Mouse (Mus musculus) CH12F3 (cell line): ENCODE data around the gene Yars.

ENCODE experiments used
- in situ Hi-C: fragments of 300-500 bp; cut with MboI; formaldehyde crosslinking; loops from 2 replicates; pipeline ENCODE4 v1.14.3; 2020; ENCODE audit warnings: low sequenced_read_pairs

Yars gene

DNA sequence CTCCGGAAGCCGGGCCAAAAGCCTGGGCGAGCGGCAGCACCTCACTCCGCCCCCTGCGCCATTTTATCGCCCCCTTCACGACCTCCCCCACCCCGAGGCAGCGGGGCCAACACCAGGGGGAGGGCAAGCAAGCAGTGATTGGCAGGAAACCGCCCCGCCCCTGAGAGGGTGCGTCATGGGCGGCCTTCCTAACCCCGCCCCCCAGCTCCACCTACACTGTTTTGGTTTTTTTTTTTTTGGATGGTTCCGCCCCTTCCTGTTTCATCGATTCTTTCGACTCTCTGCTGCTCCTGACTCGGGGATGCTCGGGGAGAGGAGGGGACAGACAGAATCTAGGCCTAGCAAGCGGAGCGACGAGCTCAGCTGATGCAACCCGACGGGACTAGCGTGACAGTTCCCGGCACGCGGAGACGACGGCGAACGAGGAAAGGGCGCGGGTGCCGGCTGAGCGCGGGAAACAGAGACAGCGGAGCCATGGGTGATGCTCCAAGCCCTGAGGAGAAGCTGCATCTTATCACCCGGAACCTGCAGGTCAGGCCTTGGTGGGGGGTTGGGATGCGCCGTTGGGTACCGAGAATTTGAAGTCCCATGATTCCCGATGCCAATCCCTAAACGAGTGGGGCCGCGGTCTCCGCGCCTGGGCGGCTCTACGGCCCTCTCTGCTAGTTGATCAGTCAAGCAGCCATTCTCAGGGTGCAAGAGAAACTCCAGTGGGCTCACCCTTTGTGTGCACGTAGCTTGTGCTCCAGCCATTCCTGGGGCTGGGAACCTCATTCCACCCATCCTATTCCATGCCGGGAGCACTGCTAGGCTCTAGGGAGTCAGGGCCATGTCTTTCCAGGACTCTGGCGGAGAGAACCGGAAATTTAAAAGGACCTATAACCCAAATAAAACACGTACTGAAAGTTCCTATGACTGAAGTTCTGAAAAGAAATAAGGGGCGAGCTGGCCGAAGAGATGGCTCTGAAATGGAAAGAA is at the start of gene Yars, which contains the start of gene S100pbp:
Gene Yars (plus strand): TSS at position 219 of the 978 bp plus-strand sequence.
Gene S100pbp (minus strand): TSS at position 186 of the 978 bp plus-strand sequence.
- in situ Hi-C loops = no loop called here

DNA sequence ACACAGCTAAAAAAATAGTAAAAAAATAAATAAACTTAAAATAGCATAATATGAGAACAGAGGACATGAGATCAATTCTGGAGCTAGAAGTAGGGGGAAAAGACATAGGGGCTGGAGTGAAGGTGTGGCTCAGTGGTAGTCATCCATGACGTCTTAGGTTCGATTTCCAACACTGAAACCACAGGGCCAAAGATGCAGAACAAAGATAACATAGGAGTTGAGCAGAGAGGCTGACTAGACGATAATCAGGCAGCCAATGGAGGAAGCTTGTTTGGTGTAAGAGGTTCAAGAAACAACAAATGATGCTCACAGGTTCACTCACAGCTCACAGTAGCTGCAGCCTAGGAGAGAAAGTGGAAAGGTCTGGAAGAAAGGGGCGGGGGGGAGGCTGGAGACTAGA is 48.8 kb upstream of the Yars start:
- in situ Hi-C loops = no loop called here

DNA sequence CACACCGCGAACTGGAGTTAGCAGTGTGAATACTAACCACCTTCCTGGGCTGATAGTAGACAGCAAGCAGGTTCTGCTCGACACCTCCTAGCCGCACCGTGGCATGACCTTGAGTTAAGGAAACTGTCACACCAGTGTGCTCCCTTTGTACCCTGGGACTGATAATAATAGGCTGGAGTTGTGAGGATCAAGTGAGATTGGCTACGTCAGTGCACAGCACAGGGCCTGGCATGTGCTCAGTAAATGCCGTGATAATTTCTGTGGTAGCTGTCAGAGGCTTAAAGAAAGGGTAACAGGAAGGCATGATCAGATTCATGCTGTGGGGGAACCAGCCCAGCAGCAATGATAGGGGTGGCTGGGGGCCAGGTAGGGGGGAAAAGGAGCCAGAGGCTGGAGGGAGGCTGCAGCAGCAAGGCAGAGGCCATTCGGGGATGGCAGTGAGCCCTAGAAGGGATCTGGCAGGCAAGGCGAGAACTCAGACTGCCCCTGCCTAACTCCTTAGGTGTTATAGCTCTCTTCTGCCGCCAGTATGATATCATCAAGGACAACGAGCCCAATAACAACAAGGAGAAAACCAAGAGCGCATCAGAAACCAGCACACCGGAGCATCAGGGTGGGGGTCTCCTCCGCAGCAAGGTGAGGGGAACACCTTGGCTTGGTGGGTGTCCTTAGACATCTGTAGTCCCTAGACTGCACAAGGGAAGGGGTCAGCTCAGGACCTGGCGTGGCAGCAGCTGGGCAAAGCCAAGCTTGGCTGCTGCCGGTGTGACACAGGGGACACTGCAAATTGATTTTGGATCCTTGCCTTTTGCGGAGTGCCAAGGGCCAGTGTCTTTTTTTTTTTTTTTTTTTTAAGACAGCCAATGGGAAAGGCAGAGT is 47.8 kb upstream of the Yars start:
- in situ Hi-C loops = no loop called here

DNA sequence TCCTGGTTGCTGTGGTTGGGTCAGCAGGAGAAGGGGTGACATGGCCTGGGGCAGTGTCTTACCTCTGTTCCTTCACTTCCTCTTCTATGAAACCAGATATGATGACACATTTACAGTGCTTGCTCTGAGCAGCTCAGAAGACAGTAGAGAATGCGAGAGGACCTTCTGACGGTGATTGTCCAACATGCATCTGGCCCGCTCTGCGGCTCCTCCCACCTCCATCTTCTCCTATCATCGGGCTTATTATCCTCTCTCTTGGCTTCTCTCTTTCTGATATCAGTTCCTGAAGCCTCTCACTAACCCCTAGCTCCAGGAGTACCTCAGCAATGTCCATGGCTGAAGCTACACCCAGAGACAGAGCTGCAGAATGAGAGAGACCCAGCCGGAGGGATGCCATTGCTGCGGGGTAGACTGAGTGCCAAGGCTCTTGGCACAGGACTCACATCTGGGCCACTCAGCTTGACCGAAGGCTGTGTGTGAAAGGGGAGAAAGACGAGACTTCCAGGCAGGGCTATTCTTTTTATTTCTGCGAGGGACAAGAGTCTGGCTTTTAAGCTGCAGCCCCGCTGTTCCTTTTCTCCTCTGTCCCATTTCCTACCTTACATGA is 47.0 kb upstream of the Yars start:
- in situ Hi-C loops = no loop called here

DNA sequence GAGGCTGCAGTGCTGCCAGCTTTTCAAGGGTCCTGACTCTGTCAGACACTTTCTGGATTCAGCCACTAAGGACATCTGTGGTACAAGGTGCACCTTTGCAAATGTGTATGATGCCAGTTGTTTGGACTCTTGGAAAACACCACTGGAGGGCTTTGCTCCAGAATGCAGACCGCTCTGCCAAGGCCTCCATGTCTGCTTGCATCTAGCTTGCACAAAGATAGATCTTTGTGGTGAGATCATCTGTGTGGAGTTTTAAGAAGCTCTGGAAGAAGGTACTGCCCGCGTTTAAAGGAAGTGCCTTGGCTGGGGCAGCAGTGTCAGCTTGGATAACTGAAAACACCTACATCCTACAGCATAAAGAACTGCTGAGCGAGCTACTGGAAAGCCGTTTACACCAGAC is 46.1 kb upstream of the Yars start:
- in situ Hi-C loops = no loop called here

DNA sequence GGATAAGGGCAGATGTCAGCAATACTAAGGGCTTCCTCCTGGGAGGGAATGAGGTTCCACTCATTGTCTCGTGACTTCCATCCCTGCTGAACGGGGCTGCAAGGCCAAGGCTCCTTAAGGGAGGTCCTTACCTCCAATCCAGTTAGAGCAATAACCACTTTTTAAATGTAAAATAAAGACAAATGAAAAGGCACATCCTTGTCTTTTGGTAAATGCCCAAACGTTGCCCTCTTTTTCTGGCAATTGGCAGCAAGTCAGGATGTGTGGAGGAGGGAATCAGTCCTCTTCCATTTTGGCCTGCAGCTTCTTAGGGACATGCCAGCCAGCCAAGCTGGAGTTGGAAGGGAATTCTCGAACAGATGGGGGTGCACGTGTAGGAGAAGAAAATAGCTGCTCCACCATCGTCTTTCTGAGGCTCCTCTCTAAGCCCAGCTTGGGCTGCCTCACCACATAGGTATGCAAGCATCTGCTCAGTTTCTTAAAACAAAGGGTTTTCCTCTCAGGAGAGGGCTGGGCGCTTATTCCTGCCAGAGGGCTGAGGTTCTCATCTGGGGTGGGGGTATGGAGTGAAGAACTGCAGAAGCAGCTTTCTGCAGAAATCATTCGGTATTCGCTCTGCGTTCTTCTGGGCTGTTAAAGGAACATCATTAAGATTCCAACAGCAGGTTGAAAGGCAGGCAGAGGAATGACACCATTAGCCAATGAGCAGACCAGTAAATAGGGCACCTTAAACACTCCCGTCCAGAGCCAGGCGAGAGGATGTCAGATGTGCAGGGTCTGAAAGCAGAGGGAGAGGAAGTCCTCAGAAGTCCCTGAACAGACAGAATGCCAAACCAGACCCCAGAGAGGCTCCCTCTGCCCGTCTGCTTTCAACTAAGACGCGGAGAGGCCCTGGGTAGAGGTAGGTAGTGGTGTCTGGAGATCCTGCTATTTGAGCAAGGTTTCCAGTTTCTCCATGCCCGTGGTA is 44.9 kb upstream of the Yars start:
- in situ Hi-C loops = no loop called here

DNA sequence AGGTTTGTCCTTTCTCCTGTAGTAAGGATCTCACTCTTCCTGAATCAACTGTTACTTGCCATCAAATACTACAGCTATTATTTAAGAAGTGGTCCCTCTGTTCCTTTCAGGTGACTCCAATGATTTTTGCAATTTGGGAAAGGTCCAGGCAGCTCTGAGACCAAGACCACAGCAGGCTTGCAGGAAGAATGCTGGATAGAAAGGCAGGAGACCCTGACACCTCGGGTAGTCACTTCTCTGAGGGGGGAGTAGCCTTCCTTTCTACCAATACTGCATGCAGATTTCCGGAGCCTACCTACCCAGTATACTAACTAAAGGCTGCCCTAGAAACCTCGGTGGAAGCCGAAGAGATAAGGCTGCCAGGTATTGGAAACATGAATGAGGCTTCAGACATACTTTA is 44.1 kb upstream of the Yars start:
- in situ Hi-C loops = no loop called here

DNA sequence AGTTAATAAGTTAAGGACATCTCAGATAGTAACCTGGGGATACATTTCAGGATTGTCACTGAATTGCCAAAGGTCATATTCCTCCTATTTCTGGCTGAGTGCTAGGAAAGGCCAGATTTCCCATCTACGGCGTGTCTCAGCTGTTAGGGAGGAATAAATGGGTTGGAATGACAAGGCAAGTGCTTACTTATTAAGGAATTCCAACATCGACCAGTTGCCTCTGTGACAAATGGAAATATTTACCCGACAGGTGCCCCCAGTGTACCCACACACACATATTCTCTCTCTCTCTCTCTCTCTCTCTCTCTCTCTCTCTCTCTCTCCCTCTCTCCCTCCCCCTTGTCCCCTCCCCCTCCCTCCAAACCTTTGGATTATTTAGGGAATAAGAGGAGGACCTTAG is 43.6 kb upstream of the Yars start:
- in situ Hi-C loops = no loop called here

DNA sequence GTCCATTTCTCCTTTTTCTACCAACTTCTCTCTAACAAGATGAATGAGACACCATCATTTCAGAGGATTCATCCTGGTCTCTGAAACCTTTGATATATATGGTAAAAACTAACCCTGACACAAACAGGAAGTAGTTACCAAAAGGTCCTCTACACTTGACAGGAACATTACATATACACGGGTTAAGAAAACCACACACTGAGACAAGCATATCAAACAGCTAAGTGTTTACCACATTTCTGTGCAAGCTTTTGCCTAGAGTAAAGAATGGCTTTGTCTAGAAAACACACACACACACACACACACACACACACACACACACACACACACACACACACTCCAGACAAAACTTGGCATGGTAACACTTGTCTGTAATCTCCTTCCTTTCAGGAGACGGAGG is 43.2 kb upstream of the Yars start:
- in situ Hi-C loops = no loop called here

DNA sequence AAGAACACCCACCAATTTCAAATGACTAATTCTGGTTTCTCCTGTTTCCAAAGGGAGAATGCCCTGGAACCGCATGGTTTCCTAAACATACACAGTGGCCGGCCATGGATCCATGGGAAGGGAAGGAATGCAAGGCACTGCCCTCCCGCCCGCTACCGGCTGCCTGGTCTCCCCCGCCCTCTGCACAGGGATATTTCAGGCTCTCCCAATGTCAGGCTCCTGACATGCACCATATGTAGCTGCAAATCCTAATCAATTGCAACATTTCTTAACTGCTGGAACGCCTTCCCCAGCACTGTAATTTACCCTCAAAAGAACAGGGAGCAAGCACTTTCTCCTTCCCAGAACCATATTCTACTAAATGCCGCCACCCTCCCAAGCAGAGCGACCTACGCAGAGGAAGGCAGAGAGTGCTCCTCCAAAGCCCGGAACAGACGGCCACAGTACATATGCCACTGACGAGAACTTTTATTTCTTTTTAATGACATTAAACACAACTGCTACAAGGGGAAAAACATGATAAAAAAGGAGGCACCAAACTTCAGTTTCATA is 41.9 kb upstream of the Yars start:
- in situ Hi-C loops = no loop called here

DNA sequence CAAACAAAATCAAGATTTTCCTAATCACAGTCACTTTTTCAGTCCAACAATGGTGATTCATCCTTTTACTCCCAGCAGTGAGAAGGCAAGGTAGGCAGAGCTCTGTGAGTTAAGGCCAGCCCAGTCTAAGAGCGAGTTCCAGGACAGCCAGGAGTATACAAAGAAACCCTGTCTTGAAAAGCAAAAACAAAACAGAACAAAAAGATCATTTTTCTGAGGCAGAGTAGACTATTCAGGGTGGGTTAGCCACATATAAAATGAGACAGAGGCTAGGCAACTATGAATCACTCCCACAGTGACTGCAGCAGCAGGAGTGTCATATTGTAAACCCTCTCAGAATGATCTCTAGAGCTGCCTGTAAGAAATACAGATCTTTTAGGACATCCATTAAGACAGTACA is 40.2 kb upstream of the Yars start:
- in situ Hi-C loops = no loop called here

DNA sequence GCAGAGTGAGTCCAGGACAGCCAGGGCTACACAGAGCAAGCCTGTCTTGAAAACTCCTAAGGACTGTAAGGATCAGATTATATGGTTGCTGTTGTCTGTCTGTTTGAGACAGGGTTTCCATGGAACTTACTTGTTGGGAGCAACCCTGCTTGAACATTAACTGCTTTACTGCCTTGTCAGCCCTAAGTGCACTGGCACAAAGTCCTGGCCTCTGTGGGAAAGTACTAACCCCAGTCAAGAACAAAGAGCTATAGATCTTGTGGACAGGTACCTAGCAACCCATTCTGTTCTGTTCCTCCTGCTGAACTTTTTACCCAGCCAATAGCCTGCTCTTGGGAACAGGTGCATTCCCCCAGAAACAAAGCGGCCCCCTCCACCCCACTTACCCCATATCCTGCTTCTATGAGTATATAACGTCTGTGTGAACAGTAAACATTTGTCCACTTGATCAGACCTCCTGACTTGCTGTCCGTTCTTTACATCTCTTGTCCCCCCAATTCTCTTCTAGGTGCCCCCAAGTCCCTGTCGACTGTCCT is 38.2 kb upstream of the Yars start:
- in situ Hi-C loops = no loop called here

DNA sequence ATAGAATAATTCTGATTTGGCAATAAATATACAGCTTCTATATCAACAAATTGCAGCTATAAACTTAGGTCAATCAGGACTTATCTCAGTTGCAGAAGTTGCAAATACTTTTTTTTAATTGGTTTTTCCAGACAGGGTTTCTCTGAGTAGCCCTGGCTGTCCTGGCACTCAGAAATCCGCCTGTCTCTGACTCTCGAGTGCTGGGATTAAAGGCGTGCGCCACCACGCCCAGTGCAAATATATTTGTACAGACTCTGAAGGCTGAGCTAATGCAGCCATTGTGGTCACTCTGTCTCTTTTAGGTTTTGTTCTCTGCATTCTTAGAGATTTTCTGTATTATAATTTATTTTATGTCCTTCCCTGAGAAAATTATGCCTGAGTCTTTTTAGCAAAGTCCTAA is 32.0 kb upstream of the Yars start:
- in situ Hi-C loops = no loop called here

DNA sequence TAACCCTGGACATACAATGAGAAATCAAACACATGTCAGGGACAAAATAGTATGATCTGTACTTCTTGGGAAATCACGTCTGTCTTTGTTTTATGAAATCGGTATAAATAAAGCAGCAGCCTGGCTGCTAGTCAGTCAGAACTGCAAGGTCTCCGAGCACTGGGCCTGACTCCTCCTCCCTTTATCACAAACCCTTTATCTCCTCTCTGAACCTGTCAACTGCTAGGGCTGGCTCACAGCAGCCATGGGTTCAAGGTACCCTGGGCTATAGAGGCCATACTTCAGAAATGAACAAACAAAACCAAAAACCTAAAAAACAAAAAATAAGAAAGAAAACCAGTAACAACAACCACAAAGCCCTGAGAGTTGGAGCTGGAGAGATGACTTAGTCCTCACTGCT is 31.0 kb upstream of the Yars start:
- in situ Hi-C loops = no loop called here

DNA sequence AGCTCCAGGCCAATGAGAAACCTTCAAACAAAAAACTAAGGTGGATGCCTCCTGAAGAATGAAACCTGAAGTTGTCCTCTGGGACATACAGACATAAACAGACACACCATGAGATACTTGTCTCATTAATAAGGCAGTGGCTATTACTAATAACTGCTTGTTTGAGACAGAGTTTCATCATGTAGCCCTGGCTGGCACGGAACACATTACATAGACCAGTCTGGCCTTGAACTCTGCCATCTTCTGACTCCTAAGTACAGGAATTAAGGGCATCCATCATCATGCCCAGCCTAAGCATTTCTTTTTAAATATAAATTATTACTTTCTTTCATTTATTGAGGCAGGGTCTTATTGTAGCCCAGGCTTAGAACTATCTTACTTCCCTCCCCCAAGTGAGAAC is 28.5 kb upstream of the Yars start:
- in situ Hi-C loops = no loop called here

DNA sequence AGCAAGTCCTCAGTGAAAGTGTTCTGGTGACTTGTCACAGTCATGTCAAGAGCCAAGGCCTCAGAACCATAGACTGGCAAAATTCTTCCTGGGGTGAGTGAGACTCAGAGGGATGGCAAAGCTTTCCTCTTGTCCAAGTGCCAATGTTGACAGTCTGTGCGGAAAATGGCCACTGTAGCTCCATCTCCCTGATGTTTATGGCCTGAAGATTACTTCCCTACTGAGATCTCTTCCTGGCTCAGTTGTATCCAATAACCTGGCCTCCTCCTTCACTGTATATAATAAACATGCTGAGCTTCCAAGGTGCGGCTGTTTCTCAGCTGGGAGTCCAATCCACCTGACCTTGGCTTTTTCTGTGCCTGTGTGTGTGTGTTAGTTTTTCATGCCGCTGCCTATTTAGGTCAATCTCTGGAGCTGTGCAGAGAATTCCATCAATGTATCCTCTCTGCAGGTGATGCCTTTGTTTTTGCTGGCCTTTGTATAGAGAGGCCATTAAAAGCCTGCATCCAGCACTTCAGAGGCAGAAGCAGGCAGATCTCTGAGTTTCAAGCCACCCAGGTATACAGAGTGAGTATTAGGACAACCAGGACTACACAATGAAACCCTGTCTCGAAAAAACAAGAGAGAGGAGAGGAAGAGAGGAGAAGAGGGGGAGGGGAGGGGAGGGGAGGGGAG is 27.8 kb upstream of the Yars start:
- in situ Hi-C loops = no loop called here

DNA sequence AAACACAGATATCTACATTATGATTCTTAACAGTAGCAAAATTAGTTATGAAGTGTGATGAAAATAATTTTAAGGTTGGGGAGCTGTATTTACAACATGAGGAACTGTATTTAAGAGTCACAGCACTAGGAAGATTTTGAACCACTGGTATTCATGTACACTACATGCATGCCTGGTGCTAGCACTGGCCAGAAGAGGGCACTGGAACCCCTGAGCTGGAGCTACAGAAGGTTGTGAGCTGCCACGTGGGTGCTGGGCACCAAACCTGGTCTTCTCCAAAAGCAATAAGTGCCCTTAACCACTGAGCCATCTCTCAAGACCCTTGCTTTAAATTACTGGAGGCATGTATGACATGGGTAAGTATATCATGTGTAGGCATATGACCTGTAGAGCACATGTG is 17.0 kb upstream of the Yars start:
- in situ Hi-C loops = no loop called here

DNA sequence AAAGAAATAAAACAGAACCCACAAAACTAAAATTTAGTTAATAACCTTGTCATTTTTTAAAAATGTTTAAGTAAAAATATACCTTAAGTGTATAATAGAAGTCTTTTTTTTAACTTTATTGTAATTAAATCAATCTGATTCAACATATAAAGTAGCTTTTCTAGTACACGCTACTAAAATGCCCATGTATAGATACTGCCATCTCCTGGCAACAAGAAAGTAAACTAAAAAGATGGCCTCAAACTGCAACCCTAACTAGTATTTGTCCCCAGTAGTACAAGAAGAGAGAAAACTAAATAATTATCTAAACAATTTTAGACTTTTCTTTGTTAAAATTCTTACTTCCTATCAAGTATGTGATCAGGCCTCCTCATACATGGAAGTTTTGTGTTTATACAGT is 10.0 kb upstream of the Yars start:
- in situ Hi-C loops = no loop called here

DNA sequence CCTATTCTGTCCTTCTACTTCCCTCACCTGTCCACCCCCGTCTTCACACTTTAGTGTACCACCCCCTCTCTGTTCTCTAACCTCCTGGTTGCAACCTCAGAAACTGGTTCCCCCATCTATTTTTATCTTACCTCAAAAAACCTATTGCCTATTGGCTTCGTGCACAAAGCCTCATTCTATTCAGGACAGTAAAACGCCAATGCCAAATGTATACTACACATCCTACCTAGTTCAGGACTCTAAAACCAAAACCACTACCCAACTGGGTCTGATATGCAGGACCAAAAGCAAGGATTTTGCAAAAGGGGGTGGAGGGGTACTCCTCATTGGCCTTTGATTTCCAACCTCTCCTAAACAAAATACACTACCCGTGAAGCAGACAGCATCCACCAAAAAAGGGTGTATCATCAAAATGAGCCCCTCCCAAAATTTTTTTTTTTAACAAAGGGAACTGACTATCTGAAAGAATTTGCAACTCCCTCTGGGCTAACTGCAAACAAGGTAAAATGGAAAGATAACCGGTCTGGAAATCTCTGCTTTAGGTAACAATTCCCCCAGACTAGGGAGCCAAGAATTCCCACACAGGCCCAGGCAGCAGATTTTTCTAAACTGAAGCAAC is 1.4 kb upstream of the Yars start:
- in situ Hi-C loops = no loop called here
